Mouse (Mus musculus) kidney, embryonic 14.5 days (tissue): ENCODE measurements around the gene Prmt2. TPM values are rescaled to one million over a fixed set of nuclear protein-coding genes. Genes with fewer than 3 reads are reported as not detected.

Experiments
- ATAC-seq: fragments of 200-750 bp; cut with Nextera tagmentation; 2 replicates; pipeline ENCODE4 v1.8.0; 2017; ENCODE audit warnings: moderate number of reproducible peaks, mild to moderate bottlenecking, moderate TSS enrichment, moderate library complexity; ENCODE audit not compliant: low FRiP score, low TSS enrichment
- H3K27ac ChIP-seq: fragments of 300-500 bp; sonication (generic); 2 replicates; pipeline ENCODE4 v1.5.1; 2014; ENCODE audit warnings: low read depth, mild to moderate bottlenecking, low read length, moderate library complexity, mixed read lengths
- H3K27me3 ChIP-seq: fragments of 300-500 bp; sonication (generic); 2 replicates; pipeline ENCODE4 v1.6.1; 2014; ENCODE audit warnings: mild to moderate bottlenecking, low read length; ENCODE audit not compliant: control insufficient read depth, insufficient read depth
- H3K36me3 ChIP-seq: fragments of 300-500 bp; sonication (generic); 2 replicates; pipeline ENCODE4 v1.6.1; 2014; ENCODE audit warnings: low read length, mixed read lengths; ENCODE audit not compliant: control insufficient read depth, insufficient read depth
- H3K4me1 ChIP-seq: fragments of 300-500 bp; sonication (generic); 2 replicates; pipeline ENCODE4 v1.6.1; 2014; ENCODE audit warnings: low read length, mixed read lengths; ENCODE audit not compliant: control insufficient read depth, insufficient read depth
- H3K4me2 ChIP-seq: fragments of 300-500 bp; sonication (generic); replicated peaks from 2 replicates; pipeline ENCODE4 v1.6.1; 2014; ENCODE audit warnings: low read depth, mild to moderate bottlenecking, low read length
- H3K4me3 ChIP-seq: fragments of 300-500 bp; sonication (generic); 2 replicates; pipeline ENCODE4 v1.5.1; 2014; ENCODE audit warnings: mild to moderate bottlenecking, low read length
- H3K9ac ChIP-seq: fragments of 300-500 bp; sonication (generic); 2 replicates; pipeline ENCODE4 v1.6.1; 2014; ENCODE audit warnings: low read depth, mild to moderate bottlenecking, low read length, moderate library complexity
- H3K9me3 ChIP-seq: fragments of 300-500 bp; sonication (generic); 2 replicates; pipeline ENCODE4 v1.6.1; 2016; ENCODE audit warnings: low read length; ENCODE audit not compliant: control insufficient read depth
- WGBS: fragments of 180-500 bp; shearing (Covaris S2); extraction: QIAGEN DNeasy Blood & Tissue Kit; methylation state at CpG from one replicate; pipeline ENCODE4 v1.1.7; 2014; 5-methylcytosine and 5-hydroxymethylcytosine counted together
- polyA plus RNA-seq: library from polyadenylated mRNA; unstranded; fragments of >200 nt; fragmentation: Nextera tagmentation; extraction: Ambion mirVana; gene quantifications from 2 replicates; pipeline ENCODE4 v1.2.1, GENCODE M21; 2014

Gene Prmt2
- polyA plus RNA-seq, 1 experiment from 2014 or later, result 57.6 TPM

DNA sequence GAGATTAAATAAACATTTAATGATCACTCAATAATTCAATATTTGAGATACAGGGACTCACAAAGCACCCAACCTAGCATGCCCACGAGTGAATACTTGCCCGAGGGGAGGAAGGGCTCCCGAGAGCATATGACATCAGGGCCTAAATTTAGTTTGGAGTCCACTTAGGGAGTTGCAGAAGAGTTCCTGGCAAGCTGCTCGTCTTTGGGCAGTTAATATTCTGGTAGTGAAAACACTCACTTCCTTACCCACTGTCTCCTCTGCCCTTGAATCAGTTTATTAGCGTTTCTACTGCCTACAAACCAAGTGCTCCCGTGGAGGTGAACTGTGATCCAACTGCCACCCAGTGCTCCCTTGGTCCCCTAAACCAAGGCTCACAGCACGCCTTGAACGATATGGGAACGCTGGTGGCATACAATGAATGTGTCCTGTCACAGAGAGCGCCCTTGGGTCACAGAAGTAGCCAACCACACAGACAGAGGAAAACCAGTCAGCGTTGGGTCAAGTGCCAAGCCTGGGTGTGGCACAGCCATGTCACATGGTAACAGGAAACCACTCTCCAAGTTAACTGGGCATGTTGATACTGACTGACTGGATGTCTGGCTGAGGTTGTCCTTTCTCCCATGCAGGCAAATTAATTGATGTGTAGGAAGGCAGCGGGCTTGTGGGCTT, 20.2 kb upstream of the Prmt2 start:
- Histone ChIP-seq H3K36me3 (peaks cover 3% of the 10 kb centered on the region; the same call in 1 of the 2 replicates), H3K9me3 (no peaks in the 10 kb centered on the region), H3K9ac (no peak overlapping the region), H3K27me3 (no peaks in the 10 kb centered on the region), H3K27ac (no peak overlapping the region), H3K4me3 (no peak overlapping the region), H3K4me1 (no peaks in the 10 kb centered on the region), H3K4me2 (no peak overlapping the region)
- 78% methylated on average over 12 of the region's 12 CpGs for WGBS
- no peak for ATAC-seq

GRCm38 (mm10) chr10:76257231-76257630, 19.6 kb upstream of the Prmt2 start:
- ATAC-seq, result no peak

DNA sequence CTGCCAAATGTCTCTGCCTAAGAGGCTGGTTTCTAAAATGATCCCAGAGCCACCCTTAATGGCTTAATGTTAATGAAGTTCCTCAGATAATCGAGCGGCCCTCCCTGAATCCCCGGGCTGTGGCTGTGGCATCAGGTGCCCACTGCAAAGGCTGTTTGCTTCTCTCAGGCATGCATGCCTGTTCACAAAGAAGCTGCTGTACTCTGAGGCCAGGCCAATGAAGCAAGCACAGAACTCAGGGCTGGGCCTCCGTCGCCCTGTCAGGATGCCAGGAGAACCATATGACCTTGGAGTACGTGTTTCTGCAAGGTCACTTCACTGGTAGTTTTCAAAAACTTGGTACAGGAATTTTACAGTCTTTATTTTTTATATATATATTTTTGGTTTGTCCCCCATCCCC, 18.0 kb upstream of the Prmt2 start:
- H3K27ac ChIP-seq, result no peak overlapping the region

More at GRCm38 (mm10) chr10:76257231-76257630, 19.6 kb upstream of the Prmt2 start:
- Histone ChIP-seq H3K27me3 (no peaks in the 10 kb centered on the region), H3K4me1 (no peaks in the 10 kb centered on the region), H3K4me2 (no peak overlapping the region), H3K9me3 (no peaks in the 10 kb centered on the region), H3K36me3 (peaks cover 2% of the 10 kb centered on the region; the same call in 1 of the 2 replicates), H3K9ac (no peak overlapping the region), H3K4me3 (no peak overlapping the region), H3K27ac (no peak overlapping the region)
- 91% methylated on average over 7 of the region's 7 CpGs for WGBS

DNA sequence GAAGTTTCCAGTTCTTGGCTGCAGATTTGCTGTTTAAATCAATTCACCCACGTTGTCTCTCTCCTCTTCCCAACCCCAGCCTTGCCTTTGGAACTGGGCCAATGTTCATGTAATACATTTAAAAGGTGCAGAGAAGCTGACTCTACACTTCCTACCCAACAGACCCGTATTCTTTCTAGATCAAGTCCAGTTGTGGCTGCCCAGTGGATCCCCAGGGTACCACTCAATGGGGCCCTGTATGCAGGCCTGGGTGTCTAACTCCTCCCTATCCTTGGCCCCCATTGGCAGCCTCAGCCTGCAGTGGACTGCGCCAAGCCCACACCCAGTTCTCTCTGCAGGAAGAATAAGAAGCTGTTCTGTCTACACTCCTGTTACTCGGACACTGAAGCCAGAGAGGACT, 15.9 kb upstream of the Prmt2 start, which contains the start of gene S100b:
S100b (plus strand) TSS at position 318 of the 400 bp plus-strand sequence.
- Histone ChIP-seq H3K9me3 (no peaks in the 10 kb centered on the region), H3K36me3 (no peaks in the 10 kb centered on the region), H3K27me3 (no peaks in the 10 kb centered on the region), H3K27ac (no peak within 1 kb of the TSS), H3K4me2 (no peak within 1 kb of the TSS), H3K4me3 (no peak within 1 kb of the TSS), H3K4me1 (no peaks in the 10 kb centered on the region), H3K9ac (no peak within 1 kb of the TSS)
- ATAC-seq, result peak; percentile 32; the same call in 1 of the 2 replicates
- WGBS, result 59% methylated on average over 4 of the region's 4 CpGs

More for the DNA sequence above, 18.0 kb upstream of the Prmt2 start:
- no peaks in the 10 kb centered on the region for H3K9me3 ChIP-seq
- H3K36me3 ChIP-seq, result no peaks in the 10 kb centered on the region
- no peak overlapping the region for H3K9ac ChIP-seq
- H3K27me3 ChIP-seq, result no peaks in the 10 kb centered on the region
- H3K4me3 ChIP-seq, result no peak overlapping the region
- no peak overlapping the region for H3K4me2 ChIP-seq
- 73% methylated on average over 6 of the region's 6 CpGs for WGBS
- H3K4me1 ChIP-seq, result no peaks in the 10 kb centered on the region
- ATAC-seq, result no peak

GRCm38 (mm10) chr10:76253079-76253478, 15.4 kb upstream of the Prmt2 start:
- H3K4me1 ChIP-seq, result no peaks in the 10 kb centered on the region
- no peak overlapping the region for H3K9ac ChIP-seq
- no peak overlapping the region for H3K4me2 ChIP-seq
- H3K9me3 ChIP-seq, result no peaks in the 10 kb centered on the region
- no peak for ATAC-seq
- H3K4me3 ChIP-seq, result no peak overlapping the region
- no peaks in the 10 kb centered on the region for H3K27me3 ChIP-seq
- no peaks in the 10 kb centered on the region for H3K36me3 ChIP-seq
- no peak overlapping the region for H3K27ac ChIP-seq
- WGBS, result 97% methylated on average over 1 of the region's 1 CpGs

- WGBS, result 83% methylated on average over 7 of the region's 7 CpGs
- H3K27ac ChIP-seq, result no peak overlapping the region
- H3K36me3 ChIP-seq, result no peaks in the 10 kb centered on the region
- no peak overlapping the region for H3K4me2 ChIP-seq
- H3K4me1 ChIP-seq, result no peaks in the 10 kb centered on the region
- ATAC-seq, result no peak
- no peak overlapping the region for H3K4me3 ChIP-seq
- H3K9ac ChIP-seq, result no peak overlapping the region
- no peaks in the 10 kb centered on the region for H3K27me3 ChIP-seq
- no peaks in the 10 kb centered on the region for H3K9me3 ChIP-seq
Measured at GRCm38 (mm10) chr10:76250870-76251269, 13.2 kb upstream of the Prmt2 start.

- WGBS, result 84% methylated on average over 5 of the region's 5 CpGs
Measured at GRCm38 (mm10) chr10:76248647-76248968, 10.9 kb upstream of the Prmt2 start.

GRCm38 (mm10) chr10:76247960-76248646, 10.4 kb upstream of the Prmt2 start:
- no peak overlapping the region for H3K4me3 ChIP-seq
- H3K27ac ChIP-seq, result no peak overlapping the region
- no peak overlapping the region for H3K9ac ChIP-seq
- no peak for ATAC-seq
- 73% methylated on average over 21 of the region's 21 CpGs for WGBS
- no peaks in the 10 kb centered on the region for H3K36me3 ChIP-seq
- H3K4me2 ChIP-seq, result no peak overlapping the region
- H3K4me1 ChIP-seq, result no peaks in the 10 kb centered on the region
- no peaks in the 10 kb centered on the region for H3K9me3 ChIP-seq
- H3K27me3 ChIP-seq, result no peaks in the 10 kb centered on the region

More at GRCm38 (mm10) chr10:76248647-76248968, 10.9 kb upstream of the Prmt2 start:
- H3K4me1 ChIP-seq, result no peaks in the 10 kb centered on the region
- H3K27ac ChIP-seq, result no peak overlapping the region
- no peaks in the 10 kb centered on the region for H3K36me3 ChIP-seq
- no peaks in the 10 kb centered on the region for H3K9me3 ChIP-seq
- H3K9ac ChIP-seq, result no peak overlapping the region
- no peak overlapping the region for H3K4me3 ChIP-seq
- no peak for ATAC-seq
- no peak overlapping the region for H3K4me2 ChIP-seq
- no peaks in the 10 kb centered on the region for H3K27me3 ChIP-seq

DNA sequence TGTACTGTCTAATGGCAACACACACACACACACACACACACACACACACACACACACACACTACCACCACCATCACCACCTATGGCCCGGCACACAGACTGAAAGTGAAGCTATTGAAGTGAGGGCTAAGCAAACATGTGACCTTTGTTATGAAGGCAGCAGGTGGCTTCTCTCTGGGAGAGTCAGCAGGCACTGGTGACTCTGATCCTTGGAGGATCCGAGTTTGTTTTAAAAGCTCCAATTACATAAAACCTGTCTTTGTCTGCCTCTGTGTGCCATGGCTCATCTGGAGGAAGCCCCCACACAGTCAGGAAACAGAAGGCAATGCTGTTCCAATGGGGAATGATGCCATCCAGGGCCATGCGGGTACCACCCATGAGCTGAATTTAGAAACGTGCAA, 8.9 kb upstream of the Prmt2 start:
- no peaks in the 10 kb centered on the region for H3K9me3 ChIP-seq
- WGBS, result 35% methylated on average over 4 of the region's 4 CpGs
- H3K4me1 ChIP-seq, result no peaks in the 10 kb centered on the region
- no peaks in the 10 kb centered on the region for H3K27me3 ChIP-seq
- ATAC-seq, result peak; percentile 79
- H3K4me3 ChIP-seq, result no peak overlapping the region
- no peak overlapping the region for H3K9ac ChIP-seq
- H3K36me3 ChIP-seq, result no peaks in the 10 kb centered on the region
- H3K27ac ChIP-seq, result no peak overlapping the region
- no peak overlapping the region for H3K4me2 ChIP-seq
